Mouse (Mus musculus) layer of hippocampus, postnatal 25 days (tissue): Measurements from ENCODE around the gene Otulin. TPM values are rescaled to one million over a fixed set of nuclear protein-coding genes. Genes with fewer than 3 reads are reported as not detected.
A peak's percentile ranks its signal among the peaks of the same experiment; 100 is the strongest.

Experiments
- DNase-seq, 2 experiments: peaks; one replicate each; pipeline ENCODE4 v3.0.0; 2022; ENCODE audit warnings: mixed read lengths in 2 of 2, low spot score in 1 of 2; ENCODE audit errors: extremely low spot score in 1 of 2
- total RNA-seq, 2 experiments: library from RNA; stranded (reverse); gene quantifications; 2 replicates each; pipeline ENCODE4 v1.2.3; 2021

The Otulin gene
- total RNA-seq, 2 experiments from 2014 or later = 20.2 to 20.9 TPM

DNA sequence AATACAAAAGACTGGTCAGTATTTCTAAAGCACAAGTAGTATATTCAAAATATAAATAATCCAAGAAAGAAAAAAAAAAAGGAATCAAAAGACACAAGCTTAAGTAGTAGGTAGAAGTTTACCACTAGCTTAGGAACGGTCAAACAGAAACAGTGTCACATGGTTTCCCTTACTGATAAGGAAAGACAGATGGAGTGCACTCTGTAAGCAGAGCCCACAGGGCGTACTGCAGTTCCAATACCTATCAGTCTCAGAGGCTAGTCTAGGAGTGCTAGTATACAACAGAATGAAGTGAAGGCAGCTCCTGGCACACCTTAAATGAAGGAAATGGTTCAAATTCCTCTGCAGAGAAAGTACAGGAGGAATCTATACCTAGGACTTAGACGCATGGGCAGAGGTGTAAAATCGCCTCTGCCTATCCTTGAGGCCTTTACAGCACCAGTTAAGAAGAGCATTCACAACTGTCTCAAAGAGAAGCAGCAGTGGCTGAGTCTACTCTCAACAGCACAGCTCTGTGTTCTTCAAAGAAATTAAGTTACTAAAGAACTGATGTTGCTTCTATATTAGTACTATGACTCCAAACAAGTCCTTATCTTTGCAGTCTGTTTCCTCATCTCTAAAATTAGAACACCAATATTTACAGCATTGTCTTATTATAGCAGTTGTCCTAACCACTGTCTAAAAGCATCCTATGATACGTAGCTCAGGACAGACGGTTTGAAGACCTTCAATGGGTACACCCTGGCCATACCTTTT, 11.5 kb downstream of the Otulin start:
- no peak for DNase-seq

GRCm38 (mm10) chr15:27617227-27617626, 13.3 kb downstream of the Otulin start:
- no peak for DNase-seq

- no peak for DNase-seq
Observed at GRCm38 (mm10) chr15:27616159-27616558, 14.3 kb downstream of the Otulin start.

DNA sequence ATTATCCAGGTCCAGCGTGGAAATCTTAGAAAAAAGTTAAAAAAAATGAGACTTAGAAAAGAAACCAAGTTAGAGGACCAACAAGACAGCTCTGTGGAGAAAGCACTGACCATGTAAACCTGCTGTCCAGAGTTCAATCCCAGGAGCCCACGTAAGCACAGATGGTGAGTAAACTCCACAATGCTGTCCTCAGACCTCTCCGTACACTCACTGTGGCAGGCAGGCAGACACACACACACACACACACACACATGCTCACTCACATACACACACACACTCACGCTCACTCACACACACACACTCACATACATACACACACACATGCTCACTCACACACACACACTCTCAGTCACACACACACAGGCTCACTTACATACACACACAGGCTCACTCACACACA, 17.2 kb downstream of the Otulin start:
- DNase-seq = no peak

DNA sequence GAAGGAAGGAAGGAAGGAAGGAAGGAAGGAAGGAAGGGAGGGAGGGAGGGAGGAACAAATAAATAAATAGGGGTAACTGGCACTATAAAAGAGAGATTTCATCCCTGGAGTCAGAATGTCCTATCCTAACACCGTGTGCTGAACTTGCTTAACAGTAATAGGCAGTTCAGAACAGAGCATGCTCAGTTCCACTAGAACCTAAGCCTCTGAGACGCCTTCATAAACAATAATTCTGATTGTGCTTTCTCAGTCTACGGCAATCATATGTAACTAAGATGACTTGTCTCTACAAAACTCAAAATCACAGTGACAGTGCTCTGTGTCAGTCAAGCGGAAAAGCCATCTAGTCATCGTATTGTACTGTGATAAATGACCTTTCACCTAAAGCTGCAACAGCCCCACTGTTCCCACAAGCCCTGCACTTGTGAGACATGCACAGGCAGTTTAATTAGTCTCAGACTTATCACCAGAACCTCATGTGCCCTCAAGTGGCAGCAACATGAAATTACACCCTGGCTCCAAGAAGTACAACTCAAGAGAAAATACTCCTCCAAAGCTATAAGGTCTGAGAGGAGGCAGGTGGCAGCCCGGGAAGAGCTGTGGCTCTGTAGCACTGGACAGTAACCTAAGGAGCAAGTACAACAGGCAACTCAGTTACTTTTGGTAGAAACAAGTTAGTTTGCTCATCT, 17.8 kb downstream of the Otulin start:
- peak in 1 of 2 experiments; percentile 58 for DNase-seq

DNA sequence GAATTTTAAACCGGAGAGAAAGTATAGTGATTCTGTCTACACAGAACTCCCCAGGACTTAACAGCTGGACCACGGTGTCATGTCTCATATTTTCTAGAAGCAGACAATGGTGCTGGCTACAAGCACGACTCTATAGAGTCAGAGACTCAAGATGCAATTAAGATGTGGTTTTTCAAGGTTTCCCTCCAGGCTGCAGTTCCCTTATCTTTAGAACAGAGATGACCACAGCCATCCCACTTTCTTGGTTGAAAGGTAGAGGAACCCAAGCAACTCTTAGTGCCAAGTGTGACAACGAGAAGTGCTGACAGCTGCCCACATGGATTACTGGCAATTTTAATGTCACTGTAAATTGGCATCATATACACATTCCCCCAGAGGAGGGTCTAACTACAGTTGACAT, 20.9 kb downstream of the Otulin start:
- DNase-seq = no peak

DNA sequence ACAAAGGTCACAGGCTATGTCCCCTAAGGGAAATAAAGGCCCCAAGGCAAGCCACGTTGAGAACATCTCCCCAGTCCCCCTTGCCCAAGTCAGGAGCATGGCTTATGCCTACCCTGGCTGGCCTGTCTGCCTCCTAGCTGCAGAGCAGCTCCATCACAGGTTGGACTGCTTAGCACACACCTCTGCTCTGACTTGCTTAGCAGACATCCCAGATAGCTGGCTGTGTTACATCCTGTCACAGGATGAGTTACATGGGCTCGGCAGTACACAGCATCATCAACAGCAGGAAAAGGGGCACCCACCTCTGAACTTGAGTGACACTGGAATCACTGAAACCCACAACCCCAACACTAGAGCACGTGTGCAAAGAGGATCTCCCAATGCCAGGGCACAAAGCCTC, 25.2 kb downstream of the Otulin start:
- DNase-seq = no peak

DNA sequence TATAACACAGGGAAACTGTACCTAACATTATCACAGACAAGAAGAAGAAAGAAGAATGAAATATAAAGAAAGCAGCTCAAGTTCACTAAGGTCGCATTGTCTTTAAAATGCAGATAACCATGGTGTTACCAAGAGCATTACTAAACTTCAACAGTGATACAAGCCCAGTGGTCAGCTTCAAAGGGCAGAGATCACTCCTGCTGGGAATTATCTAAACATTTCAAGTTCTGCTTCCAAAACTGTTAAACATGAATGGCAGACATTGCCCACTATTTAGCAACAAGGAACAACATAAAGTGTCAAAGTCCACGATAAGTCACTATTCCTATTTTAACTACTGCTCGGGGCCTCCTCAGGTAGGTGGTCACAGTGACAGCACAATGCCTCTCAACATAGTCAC, 25.9 kb downstream of the Otulin start:
- no peak for DNase-seq

DNA sequence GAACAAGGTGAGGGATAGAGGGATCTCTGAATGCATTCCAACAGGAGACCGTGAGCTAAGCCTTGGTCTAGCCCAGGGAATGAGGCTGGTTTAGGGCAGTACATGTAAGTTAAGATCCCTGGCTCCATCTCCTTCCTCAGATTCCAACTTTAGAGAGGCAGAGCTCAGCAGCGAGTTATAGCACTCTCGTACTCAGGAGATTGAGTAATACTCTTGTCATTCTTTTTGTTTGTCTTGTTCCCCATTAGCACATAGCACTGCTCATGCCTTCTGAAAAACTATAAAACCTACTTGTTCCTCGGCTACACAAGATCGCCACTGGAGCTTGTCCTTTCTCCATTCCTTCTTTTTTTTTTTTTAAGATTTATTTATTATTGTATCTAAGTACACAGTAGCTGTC, 30.0 kb downstream of the Otulin start:
- no peak for DNase-seq

DNA sequence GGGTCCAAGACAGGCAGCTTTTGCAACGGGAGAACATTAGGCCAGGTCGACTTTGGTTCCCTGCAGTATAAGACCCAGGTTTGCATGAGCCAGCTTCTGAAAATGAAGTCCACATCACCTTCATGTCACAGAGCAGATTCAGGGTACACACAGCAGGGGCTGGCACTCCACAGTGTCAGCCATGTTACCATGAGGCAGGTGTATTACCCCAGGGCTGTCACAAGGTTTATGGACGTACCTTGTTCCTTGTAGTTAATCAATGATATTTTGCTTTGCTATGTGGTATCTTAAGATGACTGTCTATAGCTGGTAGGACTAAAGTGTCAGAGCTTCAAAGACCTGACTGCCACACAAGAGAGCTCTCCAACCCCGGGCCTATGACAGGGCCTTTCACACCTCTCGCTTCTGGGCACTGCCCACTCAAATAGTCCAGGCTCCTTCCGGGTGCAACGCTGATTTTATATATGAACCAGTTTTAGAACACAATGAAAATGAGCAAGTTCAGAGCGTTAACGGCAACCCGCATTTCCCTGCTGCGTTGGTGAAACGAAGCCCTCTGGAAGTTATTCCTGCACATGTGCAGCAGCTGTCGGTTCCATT, 31.6 kb downstream of the Otulin start:
- no peak for DNase-seq

DNA sequence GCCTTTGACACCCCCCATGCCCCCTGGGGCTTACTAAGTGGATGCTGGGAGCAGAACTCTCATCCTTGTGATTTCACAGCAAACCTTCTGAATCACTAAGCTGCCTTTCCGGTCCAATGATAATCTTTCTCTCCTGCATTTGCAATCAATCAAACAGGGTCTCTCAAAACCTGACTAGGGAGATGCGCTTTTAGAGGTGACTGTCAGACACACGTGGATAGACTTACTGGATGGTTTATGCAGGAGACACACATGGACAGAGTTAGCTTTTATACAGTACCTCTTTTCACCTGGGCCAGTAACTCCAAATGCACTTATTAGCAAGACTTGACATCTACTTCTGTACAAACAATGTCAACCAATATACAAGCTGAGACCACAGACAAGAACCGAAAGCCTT, 33.0 kb downstream of the Otulin start:
- no peak for DNase-seq

GRCm38 (mm10) chr15:27596463-27597140, 33.9 kb downstream of the Otulin start:
- no peak for DNase-seq

DNA sequence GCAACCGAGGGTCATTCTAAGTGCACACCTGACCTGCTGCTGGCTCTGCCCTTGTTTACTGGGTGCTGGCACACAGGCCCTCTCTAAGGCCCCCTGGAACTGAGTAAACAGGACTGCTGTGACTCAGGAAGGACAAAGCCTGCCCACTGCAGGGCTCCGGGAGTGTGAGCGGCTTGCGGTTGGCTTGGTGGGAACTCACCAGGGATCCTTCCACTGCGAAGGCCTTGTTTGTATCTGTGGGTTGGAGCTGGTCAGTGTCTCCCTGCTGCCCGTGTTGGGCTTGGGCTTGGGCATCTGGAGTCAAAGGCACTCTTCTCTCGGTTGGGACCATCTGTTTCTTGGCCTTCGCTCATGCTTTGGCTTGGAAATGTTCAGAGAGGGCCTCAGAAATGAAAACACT, 34.9 kb downstream of the Otulin start:
- DNase-seq = no peak

DNA sequence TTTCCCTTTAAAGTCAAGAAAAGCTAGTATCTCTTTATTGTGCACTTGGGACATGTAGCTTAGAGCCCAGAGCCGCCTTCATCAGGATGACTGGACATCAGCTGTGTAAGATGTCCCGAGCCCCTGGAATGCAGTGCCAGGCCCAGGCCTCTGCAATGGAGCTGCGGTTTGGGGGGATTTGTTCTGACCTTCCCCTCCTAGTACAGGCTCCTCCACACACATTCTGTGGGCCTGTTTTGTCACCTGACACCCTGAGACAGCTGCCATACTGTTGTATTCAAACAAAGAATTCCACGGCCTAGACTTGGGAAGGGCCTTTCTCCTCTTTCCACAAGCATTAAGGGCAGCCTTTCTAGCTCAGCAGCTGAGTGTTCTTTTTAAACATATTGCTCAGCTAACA, 35.5 kb downstream of the Otulin start:
- DNase-seq = no peak

- peak in 1 of 2 experiments; percentile 51 for DNase-seq
Observed at GRCm38 (mm10) chr15:27593717-27594116, 36.8 kb downstream of the Otulin start.

GRCm38 (mm10) chr15:27592620-27593320, 37.7 kb downstream of the Otulin start:
- no peak for DNase-seq

DNA sequence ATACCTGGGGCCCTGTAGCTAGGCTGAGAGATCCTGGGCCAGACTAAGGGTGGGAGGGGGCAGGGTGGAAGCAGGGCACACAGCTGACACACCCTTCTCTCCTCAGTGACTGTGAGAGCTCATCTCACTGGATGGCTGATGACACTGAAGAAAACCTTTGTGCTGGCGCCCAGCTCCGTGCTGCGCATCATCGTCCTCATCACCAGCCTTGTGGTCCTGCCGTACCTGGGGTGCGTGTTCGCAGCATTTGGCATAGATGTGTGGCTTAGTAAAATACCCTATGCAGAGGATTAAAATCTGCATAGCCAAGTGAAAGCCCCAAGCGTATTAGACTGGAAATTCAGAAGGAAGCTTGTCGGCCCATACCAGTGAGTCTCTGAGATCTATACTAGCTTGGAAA, 39.7 kb downstream of the Otulin start:
- DNase-seq = no peak

DNA sequence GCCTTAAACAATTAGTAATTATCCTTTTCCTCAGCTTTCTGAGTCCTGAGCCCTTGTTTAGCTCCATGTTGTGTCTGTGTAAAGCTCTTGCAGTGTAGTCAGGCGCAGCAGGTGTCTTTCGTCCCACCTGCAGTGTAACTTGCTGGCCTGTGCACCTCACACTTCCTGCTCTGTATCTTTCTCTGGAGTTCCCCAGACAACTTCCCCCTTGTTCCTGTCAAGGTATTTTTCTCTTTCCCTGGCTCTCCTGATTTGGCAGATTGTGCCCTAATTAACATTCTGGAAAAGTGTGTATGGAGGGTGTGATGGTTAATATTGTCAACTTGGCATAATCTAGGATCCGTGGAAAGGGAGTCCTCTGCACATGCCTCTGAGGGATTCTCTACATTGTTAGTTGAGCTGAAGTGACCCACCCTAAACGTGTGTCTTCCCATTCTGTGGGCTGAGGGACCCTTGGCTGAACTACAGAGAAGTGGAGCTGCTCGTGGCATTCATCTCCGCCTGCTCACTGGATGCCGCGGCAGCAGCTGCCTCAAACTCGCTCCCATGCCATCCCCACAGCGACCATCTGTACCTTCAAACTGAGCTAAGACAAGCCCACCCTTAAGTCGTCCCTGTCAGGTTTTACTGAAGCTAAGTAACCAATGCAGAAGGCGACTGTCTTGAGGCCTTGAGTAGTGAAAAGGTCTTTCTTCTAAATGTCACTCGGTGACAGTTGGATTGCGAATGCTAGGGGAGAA, 42.2 kb downstream of the Otulin start:
- no peak for DNase-seq

DNA sequence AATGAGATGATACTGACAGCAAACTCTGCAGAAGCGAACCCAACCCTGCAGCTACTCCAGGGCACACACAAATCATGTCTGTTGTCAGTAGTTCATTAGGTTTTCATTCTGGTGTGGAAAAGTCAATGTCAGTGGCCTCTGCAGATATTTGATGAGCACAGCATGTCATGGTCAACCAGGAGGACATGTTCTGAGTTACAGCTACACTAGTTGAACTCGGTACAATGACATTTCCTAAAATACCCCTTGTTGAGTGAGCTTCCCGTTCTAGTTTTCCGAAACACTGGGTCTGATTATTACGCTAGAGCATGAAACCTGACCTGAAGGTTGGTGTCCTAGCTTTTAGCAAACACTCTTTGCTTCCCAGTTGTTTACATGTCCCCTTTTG, 44.4 kb downstream of the Otulin start:
- no peak for DNase-seq
